ENCODE assay signal across 8 mouse cellular contexts in genomic region chr4:57879804-57880357, GRCm38 (mm10). TPM values are rescaled to one million over a fixed set of nuclear protein-coding genes. Genes with fewer than 3 reads are reported as not detected.
A peak's percentile ranks its signal among the peaks of the same experiment; 100 is the strongest.
DNase-seq lines count a peak whose midpoint lies in the region; ATAC-seq lines count a peak whose summit lies in the region.

No protein-coding gene starts in this region.

- no peak overlapping the region for H3K4me3 ChIP-seq in hindbrain, embryonic 13.5 days

- H3K27ac ChIP-seq in hindbrain, embryonic 13.5 days: no peak overlapping the region

- H3K4me2 ChIP-seq in hindbrain, embryonic 13.5 days: no peak overlapping the region

- DNase-seq in Muller cell, postnatal 12 days (ENCODE audit: inconsistent ontology term): peak; percentile 41
- DNase-seq in cerebellum, adult 11 months: peak; percentile 46
- peak; percentile 70 for DNase-seq in forelimb bud, embryonic 11.5 days (ENCODE audit: low read depth, low spot score)
- peak; percentile 73 to 74 for DNase-seq in layer of hippocampus, postnatal 14 days (ENCODE audit: low spot score in 2 of 2)
- peak; percentile 68 to 79 for DNase-seq in right cerebral cortex, postnatal 10 days (ENCODE audit: low spot score in 2 of 2)
- DNase-seq in urinary bladder, postnatal 14 days (ENCODE audit: low spot score): peak; percentile 83

- peaks cover 5% of the 10 kb centered on the region; the same call in 1 of the 2 replicates for H3K4me1 ChIP-seq in hindbrain, embryonic 13.5 days (replicated peaks)

- no peak overlapping the region for H3K9ac ChIP-seq in hindbrain, embryonic 13.5 days

- no peaks in the 10 kb centered on the region for H3K9me3 ChIP-seq in hindbrain, embryonic 13.5 days

- no peaks in the 10 kb centered on the region for H3K27me3 ChIP-seq in hindbrain, embryonic 13.5 days

- WGBS in hindbrain, embryonic 13.5 days: 17% methylated on average over 6 of the region's 6 CpGs

- no peaks in the 10 kb centered on the region for H3K36me3 ChIP-seq in hindbrain, embryonic 13.5 days

- peak; percentile 61; the same call in 1 of the 2 replicates for ATAC-seq in hindbrain, embryonic 13.5 days (ENCODE audit: low FRiP score)
- peak; percentile 92 for ATAC-seq in megakaryocyte progenitor cell, adult 5-6 weeks (replicated peaks; ENCODE audit: poor library complexity)

RNA-seq across cellular contexts. Expression of gene D630039A03Rik, which starts 36.2 kb away (rescaled TPM):
- polyA plus RNA-seq in hindbrain, embryonic 13.5 days (2015; fragmentation: Nextera tagmentation; extraction: Ambion mirVana): 0.09 and 0.19 TPM in 2 replicates
- total RNA-seq in layer of hippocampus, postnatal 14 days (2021): under 1 TPM; 0.26 to 0.48 TPM
- total RNA-seq in megakaryocyte progenitor cell, adult 5-6 weeks (2015): not detected in 2 replicates
- 0.34 TPM in 1 of 2 replicates, not detected in the other for total RNA-seq in megakaryocyte progenitor cell, adult 5-6 weeks (2017)
